Comparison of ENCODE assay signal across 22 mouse cellular contexts in the genomic region with DNA sequence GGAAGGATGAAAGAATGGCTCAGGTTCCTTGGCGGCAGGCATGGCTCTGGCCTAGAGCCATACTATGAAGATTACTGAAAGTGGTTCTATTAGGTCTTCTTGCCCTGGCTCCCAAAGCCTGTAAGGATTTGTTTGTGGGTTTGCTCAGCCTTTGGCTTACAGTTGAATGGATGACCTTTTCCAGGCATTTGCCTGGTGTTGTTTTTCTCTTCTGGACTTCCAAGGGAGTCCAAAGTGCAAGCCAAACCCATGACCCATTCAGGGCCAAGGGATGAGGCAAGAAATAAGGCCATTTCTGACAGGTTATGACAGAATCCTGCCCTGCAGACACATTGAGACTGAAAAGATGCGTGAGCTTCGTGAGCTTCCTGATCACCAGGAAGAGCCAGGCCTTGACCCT. TPM values are rescaled to one million over a fixed set of nuclear protein-coding genes. Genes with fewer than 3 reads are reported as not detected.
DNase-seq lines count a peak whose midpoint lies in the region; ATAC-seq and TF ChIP-seq lines count a peak whose summit lies in the region.
"Had no signal": no experiment of that assay in that cellular context is flagged by ENCODE, and none has a peak within 500 bp of the region (broad histone marks: within the 10 kb centered on the region; RNA-seq: fewer than 3 reads in every experiment).

No protein-coding gene starts in this region.

- no peak for TF ChIP-seq EP300 in liver, postnatal 0 days (IDR thresholded peaks at IDR 0.05; ENCODE audit: low read depth)

- no peak for ATAC-seq in kidney, embryonic 14.5 days (ENCODE audit: low FRiP score, low TSS enrichment)
- peak; percentile 25; the same call in 1 of the 2 replicates for ATAC-seq in liver, postnatal 0 days
- ATAC-seq in liver, embryonic 12.5 days, result no peak
- ATAC-seq: forebrain, embryonic 16.5 days; hindbrain, postnatal 0 days had no signal

- H3K4me2 ChIP-seq in kidney, embryonic 14.5 days (replicated peaks; ENCODE audit: low read depth, low read length), result no peak overlapping the region
- no peak overlapping the region for H3K4me2 ChIP-seq in liver, postnatal 0 days (ENCODE audit: low read depth, low read length)
- no peak overlapping the region for H3K4me2 ChIP-seq in liver, embryonic 12.5 days
- H3K4me2 ChIP-seq: embryonic facial prominence, embryonic 12.5 days; forebrain, embryonic 12.5 days; heart, embryonic 11.5 days; heart, embryonic 15.5 days; hindbrain, embryonic 13.5 days had no signal

- H3K27me3 ChIP-seq in kidney, embryonic 14.5 days (ENCODE audit: control insufficient read depth, insufficient read depth, low read length), result no peaks in the 10 kb centered on the region
- H3K27me3 ChIP-seq in liver, postnatal 0 days (ENCODE audit: insufficient read depth, low read length), result no peaks in the 10 kb centered on the region
- no peaks in the 10 kb centered on the region for H3K27me3 ChIP-seq in liver, embryonic 12.5 days (replicated peaks)
- H3K27me3 ChIP-seq: embryonic facial prominence, embryonic 12.5 days; forebrain, embryonic 12.5 days; heart, embryonic 15.5 days; hindbrain, embryonic 13.5 days had no signal

- H3K4me1 ChIP-seq in kidney, embryonic 14.5 days (ENCODE audit: control insufficient read depth, insufficient read depth, low read length), result no peaks in the 10 kb centered on the region
- H3K4me1 ChIP-seq in liver, postnatal 0 days (ENCODE audit: insufficient read depth), result no peaks in the 10 kb centered on the region
- no peaks in the 10 kb centered on the region for H3K4me1 ChIP-seq in liver, embryonic 12.5 days
- H3K4me1 ChIP-seq: embryonic facial prominence, embryonic 12.5 days; forebrain, embryonic 12.5 days; heart, embryonic 15.5 days; hindbrain, embryonic 13.5 days had no signal

- peak; percentile 31 for DNase-seq in adrenal gland, postnatal 14 days
- DNase-seq in adrenal gland, adult 2 months, result no peak
- DNase-seq in kidney, adult 8-10 months, result peak; percentile 61 to 63
- no peak for DNase-seq in liver, postnatal 0 days
- DNase-seq in Muller cell, postnatal 12 days (ENCODE audit: inconsistent ontology term), result no peak
- DNase-seq in MN1 (ENCODE audit: low spot score), result no peak
- DNase-seq: cerebellum, adult 11 months; cerebellum, adult 8-10 months; cerebellum, postnatal 25 days; gastrocnemius, postnatal 10 days; heart, adult 2 months; heart, postnatal 14 days had no signal

- H3K4me3 ChIP-seq in kidney, embryonic 14.5 days (ENCODE audit: low read length), result no peak overlapping the region
- H3K4me3 ChIP-seq in liver, postnatal 0 days (ENCODE audit: low read depth, low read length), result no peak overlapping the region
- H3K4me3 ChIP-seq in liver, embryonic 12.5 days, result no peak overlapping the region
- H3K4me3 ChIP-seq: embryonic facial prominence, embryonic 12.5 days; forebrain, embryonic 12.5 days; heart, adult 2 months; heart, embryonic 15.5 days; hindbrain, embryonic 13.5 days had no signal

- H3K9ac ChIP-seq in kidney, embryonic 14.5 days (ENCODE audit: low read depth, low read length), result no peak overlapping the region
- no peak overlapping the region for H3K9ac ChIP-seq in liver, postnatal 0 days (replicated peaks)
- no peak overlapping the region for H3K9ac ChIP-seq in liver, embryonic 12.5 days
- H3K9ac ChIP-seq: embryonic facial prominence, embryonic 12.5 days; forebrain, embryonic 12.5 days; heart, embryonic 15.5 days; hindbrain, embryonic 13.5 days had no signal

- 89% methylated on average over 3 of the region's 3 CpGs for WGBS in kidney, embryonic 14.5 days
- 88% methylated on average over 3 of the region's 3 CpGs for WGBS in liver, postnatal 0 days (ENCODE audit: insufficient replicate concordance)
- 76% methylated on average over 3 of the region's 3 CpGs for WGBS in liver, embryonic 12.5 days (ENCODE audit: insufficient replicate concordance)

- TF ChIP-seq CTCF in liver, postnatal 0 days (IDR thresholded peaks at IDR 0.05; ENCODE audit: low read depth), result no peak

- no peaks in the 10 kb centered on the region for H3K36me3 ChIP-seq in kidney, embryonic 14.5 days (ENCODE audit: control insufficient read depth, insufficient read depth, low read length)
- H3K36me3 ChIP-seq in liver, postnatal 0 days (replicated peaks; ENCODE audit: insufficient read depth, low read length), result no peaks in the 10 kb centered on the region
- H3K36me3 ChIP-seq in liver, embryonic 12.5 days, result no peaks in the 10 kb centered on the region
- H3K36me3 ChIP-seq: embryonic facial prominence, embryonic 12.5 days; forebrain, embryonic 12.5 days; heart, embryonic 15.5 days; hindbrain, embryonic 13.5 days had no signal

- no peak overlapping the region for H3K27ac ChIP-seq in kidney, embryonic 14.5 days (ENCODE audit: low read depth, low read length)
- H3K27ac ChIP-seq in liver, postnatal 0 days (ENCODE audit: low read depth), result no peak overlapping the region
- no peak overlapping the region for H3K27ac ChIP-seq in liver, embryonic 12.5 days
- H3K27ac ChIP-seq: embryonic facial prominence, embryonic 12.5 days; forebrain, embryonic 12.5 days; heart, adult 2 months; heart, embryonic 15.5 days; hindbrain, embryonic 13.5 days; hindbrain, postnatal 0 days had no signal

- H3K9me3 ChIP-seq in kidney, embryonic 14.5 days (ENCODE audit: control insufficient read depth, low read length), result no peaks in the 10 kb centered on the region
- H3K9me3 ChIP-seq in liver, postnatal 0 days (ENCODE audit: low read length), result no peaks in the 10 kb centered on the region
- no peaks in the 10 kb centered on the region for H3K9me3 ChIP-seq in liver, embryonic 12.5 days (replicated peaks)
- H3K9me3 ChIP-seq: embryonic facial prominence, embryonic 12.5 days; forebrain, embryonic 12.5 days; heart, embryonic 15.5 days; hindbrain, embryonic 13.5 days had no signal

RNA-seq across cellular contexts. Expression of a gene that starts 37.9 kb away (rescaled TPM):
- total RNA-seq in adrenal gland, postnatal 14 days (2021), result 28.1 and 32.5 TPM in 2 replicates
- total RNA-seq in adrenal gland, adult 2 months (2021), result 10 to 100 TPM; 18.3 to 19.7 TPM
- polyA plus RNA-seq in adrenal gland, adult 2 months (2012; rRNA removed), result 4.1 and 4.5 TPM in 2 replicates
- polyA plus RNA-seq in kidney, embryonic 14.5 days (2014; fragmentation: Nextera tagmentation; extraction: Ambion mirVana), result 18.4 and 21.2 TPM in 2 replicates
- 2.0 and 2.2 TPM in 2 replicates for polyA plus RNA-seq in liver, postnatal 0 days (2015; fragmentation: Nextera tagmentation; extraction: Ambion mirVana)
- 3.0 and 3.1 TPM in 2 replicates for polyA plus RNA-seq in liver, embryonic 12.5 days (2016; fragmentation: Nextera tagmentation; extraction: Ambion mirVana)
- total RNA-seq: MEL had no signal

Comparison
In these comparisons a context has a peak if more than half of its experiments do, and no peak if none do; other contexts are left out.
1. DNase-seq: peak in adrenal gland, postnatal 14 days (single experiment) and kidney, adult 8-10 months (2 of 2); none in adrenal gland, adult 2 months (single experiment), liver, postnatal 0 days (single experiment), Muller cell, postnatal 12 days (single experiment) and MN1 (single experiment).